Mouse (Mus musculus): ENCODE results near the gene Agfg2.
"Not testable (repeated sequence)": the region's sequence is repeated elsewhere in the genome, so short reads cannot be mapped to it uniquely, and the experiment has no call there.

The Agfg2 gene

DNA sequence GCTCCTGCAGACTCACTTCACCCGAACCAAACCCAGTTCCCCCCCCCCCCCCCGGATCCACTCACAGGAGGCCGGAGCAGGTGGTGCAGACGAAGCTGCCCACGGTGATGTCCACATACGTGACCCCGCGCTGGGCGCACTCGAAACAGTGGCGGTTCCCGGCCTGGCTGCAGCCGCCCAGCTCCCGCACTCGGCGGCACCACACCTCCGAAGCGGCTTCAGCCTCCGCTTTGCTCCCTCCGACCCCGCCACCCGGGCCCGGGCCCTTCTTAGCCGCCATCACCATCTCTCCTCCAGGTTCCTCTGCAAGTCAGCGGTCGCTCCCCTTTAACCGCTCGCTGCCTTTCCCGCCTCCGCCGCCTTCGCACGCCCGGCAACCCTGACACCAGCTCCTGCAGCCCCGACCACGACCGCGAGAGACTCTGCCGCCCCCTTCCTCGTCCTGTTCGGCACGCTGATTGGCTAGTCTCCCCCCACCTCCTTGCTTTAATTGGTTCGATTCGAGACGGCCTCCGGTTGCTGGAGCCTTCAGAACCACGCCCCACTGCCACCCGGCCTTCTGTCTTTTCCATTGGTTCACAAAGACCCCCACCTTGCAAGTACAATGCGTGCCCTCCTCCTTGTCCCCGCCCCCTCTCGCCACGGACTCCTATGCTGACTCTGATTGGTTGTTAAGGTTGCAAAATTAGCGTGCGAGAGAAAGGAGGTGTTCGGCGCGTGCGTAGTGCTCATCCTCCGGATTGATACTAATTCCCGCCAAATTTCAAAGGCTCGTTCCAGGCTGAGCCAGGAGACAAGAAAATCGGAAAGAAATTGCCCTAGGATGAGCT is at the start of gene Agfg2:
Gene Agfg2 (minus strand): TSS at position 433 of the 830 bp plus-strand sequence.
- peak; percentile 98 for DNase-seq

- DNase-seq, result peak; percentile 54
Observed at GRCm38 (mm10) chr5:137733638-137734288, 49.2 kb upstream of the Agfg2 start.

GRCm38 (mm10) chr5:137726767-137727166 is 42.2 kb upstream of the Agfg2 start:
- no peak for DNase-seq

DNA sequence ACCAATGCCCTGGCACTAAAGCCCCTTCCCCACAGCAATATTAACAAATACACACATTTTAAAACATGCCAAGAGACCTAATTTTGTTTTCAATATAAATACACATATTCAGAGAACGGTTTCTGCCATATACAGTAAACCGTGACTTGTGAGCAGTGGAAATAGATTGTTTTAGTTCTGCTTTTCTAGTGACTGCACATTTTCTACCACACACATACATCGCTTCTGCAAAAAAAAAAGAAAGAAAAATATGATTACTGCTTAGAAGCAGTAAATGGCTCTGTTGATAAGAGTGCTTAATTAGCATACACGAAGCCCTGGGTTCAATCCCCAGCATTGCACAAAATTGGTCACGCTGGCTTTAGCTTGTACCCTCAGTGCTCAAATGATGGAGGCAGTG is 39.3 kb upstream of the Agfg2 start:
- no peak for DNase-seq

DNA sequence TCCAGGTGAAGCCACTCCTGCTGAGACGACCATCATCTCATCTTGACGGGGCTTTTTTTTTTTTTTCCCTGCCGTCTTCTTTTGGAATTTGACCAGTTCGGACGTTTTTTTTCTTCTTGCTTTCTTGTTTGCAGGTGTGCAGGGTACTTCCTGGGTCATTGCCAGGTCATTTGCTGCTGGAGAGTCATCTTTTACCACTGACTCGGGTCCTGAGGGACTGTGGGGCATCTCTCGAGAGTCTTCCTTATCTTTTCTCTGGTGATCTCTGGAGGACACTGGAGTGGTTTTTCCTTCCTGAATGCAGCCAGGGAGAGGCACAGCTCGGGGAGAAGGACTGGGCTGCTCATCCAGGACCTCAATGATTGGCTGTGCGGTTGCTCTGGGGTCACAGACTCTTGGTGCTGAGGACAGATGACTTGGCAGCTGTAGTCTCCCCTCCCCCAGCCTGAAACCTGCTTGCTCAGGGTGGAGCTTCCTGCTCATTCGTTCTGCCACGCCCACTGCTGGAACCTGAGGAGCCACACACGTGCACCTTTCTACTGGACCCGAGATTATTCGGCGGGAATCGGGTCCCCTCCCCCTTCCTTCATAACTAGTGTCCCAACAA is 36.1 kb upstream of the Agfg2 start:
- DNase-seq, result not testable (repeated sequence)

DNA sequence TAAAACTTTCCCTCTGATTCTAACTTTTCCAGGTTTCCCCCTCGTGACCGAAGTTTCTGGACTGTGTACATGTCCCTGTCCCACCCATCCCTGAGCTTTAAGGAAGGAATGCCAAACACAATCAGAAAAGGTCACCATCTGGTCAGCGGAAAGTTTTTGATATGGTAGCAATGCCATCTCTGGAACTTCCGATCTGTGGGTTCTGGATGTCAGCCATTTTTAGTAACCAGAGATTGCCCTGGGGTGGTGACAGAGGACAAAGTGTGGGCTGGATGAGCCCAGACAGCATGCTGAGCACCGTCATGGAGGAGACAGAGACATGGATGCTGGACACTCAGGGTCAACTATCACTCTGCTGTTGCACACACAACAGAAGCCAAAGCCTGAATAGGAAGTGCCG is 34.6 kb upstream of the Agfg2 start:
- DNase-seq, result no peak

GRCm38 (mm10) chr5:137718020-137718790 is 33.7 kb upstream of the Agfg2 start:
- DNase-seq, result no peak

DNA sequence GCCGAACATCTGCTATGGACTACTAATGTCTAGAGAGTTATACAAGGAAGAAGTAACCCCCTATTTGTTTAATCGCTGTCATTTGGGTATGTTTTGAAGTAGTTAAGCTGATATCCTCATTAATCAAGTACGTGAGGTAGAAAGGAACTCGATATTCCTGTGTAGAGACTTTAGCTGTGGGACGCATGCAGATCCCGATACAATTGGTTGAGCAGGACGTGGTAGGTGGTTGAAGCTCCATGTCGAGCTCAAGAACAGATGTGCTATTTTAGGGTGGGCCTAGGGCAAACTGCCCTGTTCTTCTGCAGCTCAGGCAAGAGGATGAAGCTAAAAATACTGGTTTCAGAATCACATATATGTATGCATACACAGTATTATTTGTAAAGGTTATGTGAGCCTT is 31.2 kb upstream of the Agfg2 start:
- no peak for DNase-seq

GRCm38 (mm10) chr5:137713454-137713853 is 28.9 kb upstream of the Agfg2 start:
- no peak for DNase-seq

DNA sequence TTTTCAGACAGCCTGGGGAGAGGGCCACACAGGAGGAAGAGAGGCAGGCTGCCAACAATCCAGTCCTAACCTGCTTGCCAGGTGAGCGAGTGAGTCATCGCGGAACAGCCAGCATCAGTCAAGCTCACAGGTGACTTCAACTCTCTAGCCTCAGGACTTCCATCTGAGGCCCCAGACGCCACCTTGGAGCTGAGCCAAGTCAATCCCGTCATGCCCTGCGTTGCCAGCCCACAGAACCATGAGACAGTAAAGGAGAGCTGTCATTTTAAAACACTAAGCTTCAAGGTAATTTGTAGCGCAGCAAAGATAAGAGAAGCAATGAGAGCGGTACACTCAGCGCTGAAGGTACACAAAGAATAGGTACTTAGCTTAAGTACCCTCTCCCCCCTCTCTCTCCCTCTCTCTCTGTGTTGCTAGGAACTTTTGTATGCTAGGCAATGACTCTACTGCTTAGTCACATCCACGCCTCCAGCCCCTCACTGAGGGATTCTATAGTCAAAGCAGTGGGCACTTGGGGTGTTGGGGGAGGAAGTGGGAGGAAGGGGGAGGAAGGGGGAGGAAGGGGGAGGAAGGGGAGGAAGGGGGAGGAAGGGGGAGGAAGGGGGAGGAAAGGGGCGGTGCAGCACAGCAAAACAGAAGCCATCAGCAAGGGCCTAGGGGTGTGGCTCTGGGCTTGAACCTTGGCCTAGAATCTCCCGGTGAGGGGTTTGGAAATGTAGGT is 22.5 kb upstream of the Agfg2 start:
- peak; percentile 29 for DNase-seq

DNA sequence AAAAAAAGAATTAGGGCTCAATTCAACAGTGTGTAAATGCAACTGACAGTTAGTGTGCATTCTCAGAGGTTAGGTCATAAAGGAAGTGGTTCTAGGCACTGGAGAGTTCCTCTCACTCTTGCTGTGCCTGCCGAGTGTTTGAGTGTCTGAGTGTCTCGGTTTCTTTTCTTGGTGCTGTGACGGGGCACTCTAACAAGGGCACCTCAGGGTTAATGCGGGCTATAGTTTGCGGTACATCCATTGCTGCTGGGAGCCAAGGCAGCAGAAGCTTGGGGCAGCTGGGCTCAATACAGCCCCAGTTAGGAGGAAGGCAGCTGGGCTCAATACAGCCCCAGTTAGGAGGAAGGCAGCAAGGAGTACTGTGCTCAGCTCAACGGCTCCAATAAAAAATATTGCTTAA is 20.7 kb upstream of the Agfg2 start:
- no peak for DNase-seq

GRCm38 (mm10) chr5:137699850-137700249 is 15.3 kb upstream of the Agfg2 start:
- DNase-seq, result no peak

DNA sequence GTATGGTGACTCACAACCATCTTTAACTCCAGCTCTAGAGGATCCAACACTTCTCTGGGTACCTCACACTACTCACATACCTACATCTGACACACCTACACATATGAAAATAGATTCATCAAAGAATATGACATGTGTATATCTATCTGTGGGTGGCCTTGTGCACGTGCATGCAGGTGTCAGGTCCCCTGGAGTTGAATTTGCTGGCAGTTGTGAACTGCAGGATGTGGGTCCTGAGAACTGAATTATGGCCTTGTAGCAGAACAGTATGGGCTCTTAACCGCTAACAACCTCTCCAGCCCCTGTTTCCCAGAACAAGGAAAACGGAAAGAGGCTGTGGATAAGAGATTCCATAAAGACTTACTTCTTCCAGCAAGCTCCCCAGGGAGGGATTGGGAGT is 14.6 kb upstream of the Agfg2 start:
- DNase-seq, result no peak

DNA sequence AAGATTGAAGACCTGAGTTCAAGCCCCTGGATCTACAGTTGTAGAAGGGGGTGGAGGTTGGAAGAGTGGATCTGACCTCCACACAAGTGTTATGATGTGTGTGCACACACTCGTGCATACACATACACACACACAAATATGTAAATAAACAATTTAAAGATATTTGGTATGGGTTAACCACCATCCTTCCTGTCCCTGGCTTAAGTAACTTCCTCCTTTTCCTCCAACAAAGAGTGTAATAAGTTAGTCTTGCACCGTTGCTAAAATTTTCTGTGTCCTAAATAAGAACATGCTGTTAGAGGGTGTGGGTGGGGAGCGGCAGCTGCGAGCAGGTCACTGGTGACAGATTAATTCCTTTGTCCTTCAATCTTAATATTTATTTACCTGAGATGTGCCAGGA is 11.4 kb upstream of the Agfg2 start:
- no peak for DNase-seq

DNA sequence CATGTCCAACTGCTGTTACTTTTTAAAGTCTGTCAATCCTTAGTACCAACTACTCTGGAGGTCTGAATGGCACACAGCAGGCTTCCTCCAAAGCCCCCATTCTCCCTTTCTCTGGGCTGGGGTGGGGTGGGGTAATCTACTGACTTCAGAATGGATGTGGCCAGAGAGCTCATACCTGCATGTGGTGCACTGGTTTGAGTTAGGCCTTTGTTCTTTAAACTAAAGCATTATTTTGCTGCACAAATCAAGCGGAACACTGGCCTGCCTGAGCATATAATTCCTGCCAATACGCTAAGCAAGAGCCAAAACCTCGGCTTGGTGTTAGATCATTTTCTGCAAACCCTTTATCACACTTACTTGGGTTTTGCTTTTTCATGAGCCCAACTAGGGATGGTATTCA is 10.3 kb upstream of the Agfg2 start:
- no peak for DNase-seq

DNA sequence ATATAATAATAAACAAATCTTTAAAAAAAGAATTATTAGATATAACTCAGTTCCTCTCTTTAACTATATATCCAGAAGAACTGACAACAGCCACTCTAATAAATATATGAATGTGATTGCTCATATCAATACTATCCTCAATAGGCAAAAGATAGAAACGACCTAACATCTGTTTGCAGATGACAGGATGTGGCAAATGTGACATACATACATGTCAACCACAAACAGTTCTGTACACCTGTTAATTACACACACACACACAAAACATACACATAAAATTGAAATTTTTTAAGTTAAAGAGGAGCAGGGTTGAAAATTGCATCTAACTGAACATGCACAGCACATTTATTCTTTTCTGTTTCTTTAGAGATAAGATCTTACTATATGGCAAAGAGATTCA is 7.4 kb upstream of the Agfg2 start:
- DNase-seq, result no peak

GRCm38 (mm10) chr5:137690531-137690930 is 6.0 kb upstream of the Agfg2 start:
- DNase-seq, result no peak

- DNase-seq, result no peak
Observed at GRCm38 (mm10) chr5:137689974-137690373, 5.4 kb upstream of the Agfg2 start.

DNA sequence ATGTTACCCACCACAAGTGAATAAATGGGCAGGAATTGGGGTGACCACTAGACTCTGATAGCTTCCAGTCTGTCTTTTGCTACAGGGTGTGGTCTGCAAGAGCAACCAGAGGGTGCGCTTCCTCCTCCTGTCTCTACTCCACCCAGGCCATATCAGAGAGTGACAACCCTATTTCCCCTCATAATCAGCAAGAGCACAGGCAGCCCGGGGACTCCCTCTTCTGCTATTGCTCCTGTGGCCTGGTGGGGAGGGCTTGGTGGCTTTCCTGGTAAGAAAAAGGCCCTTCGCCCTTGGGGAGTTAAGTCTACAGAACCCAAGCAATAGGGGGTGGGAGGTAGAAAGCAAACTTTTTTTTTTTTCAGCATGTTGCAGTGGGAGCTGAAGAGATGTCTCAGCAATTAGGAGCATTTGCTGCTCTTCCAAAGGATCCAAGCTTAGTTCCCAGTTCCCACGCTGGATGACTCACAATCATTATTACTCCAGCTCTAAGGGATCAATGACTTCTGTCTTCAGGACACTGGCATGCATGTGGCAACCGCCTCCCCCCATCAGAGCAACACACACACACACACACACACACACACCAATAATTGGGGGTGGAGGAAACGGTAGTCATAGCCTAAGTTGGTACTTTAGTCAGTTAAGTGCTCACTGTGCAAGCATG is 1.7 kb upstream of the Agfg2 start:
- no peak for DNase-seq

- DNase-seq, result no peak
Observed at GRCm38 (mm10) chr5:137685653-137686052, 1.1 kb upstream of the Agfg2 start.

GRCm38 (mm10) chr5:137683388-137684293 is 885 bp downstream of the Agfg2 start:
- peak; percentile 35 for DNase-seq

Data from right cerebral cortex, postnatal 4 days (tissue).